Mouse (Mus musculus): Measurements from ENCODE around the gene Slc34a2. TPM values are rescaled to one million over a fixed set of nuclear protein-coding genes. Genes with fewer than 3 reads are reported as not detected.

Gene Slc34a2
- polyA plus RNA-seq, 1 experiment from 2014 or later = not detected

DNA sequence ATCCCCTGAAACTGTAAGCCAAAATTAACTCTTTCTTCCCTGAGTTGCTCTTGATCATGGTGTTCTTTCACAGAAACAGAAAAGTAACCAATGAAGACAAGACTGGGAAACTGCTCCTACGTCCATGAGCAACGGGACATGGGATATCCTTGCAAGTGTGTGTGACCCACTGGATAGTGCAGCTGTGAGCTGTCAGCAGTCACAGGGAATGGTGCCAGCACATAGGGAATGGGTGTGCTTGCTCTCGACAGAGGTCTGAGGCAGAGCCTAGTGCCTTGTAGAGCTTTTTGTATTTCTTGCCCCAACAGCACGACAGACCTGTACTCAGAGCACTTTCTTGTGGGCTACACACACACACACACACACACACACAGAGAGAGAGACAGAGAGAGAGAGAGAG, 68.2 kb downstream of the Slc34a2 start:
- Histone ChIP-seq H3K27me3 (ENCODE audit: low read depth, poor library complexity, severe bottlenecking) (no peaks in the 10 kb centered on the region), H3K9me3 (replicated peaks) (no peaks in the 10 kb centered on the region), H3K27ac (replicated peaks) (no peak overlapping the region), H3K36me3 (no peaks in the 10 kb centered on the region), H3K4me3 (no peak overlapping the region), H3K4me1 (peaks cover 8% of the 10 kb centered on the region)
- 85% methylated on average over 4 of the region's 4 CpGs for WGBS
- no peak for DNase-seq (ENCODE audit: low spot score)

DNA sequence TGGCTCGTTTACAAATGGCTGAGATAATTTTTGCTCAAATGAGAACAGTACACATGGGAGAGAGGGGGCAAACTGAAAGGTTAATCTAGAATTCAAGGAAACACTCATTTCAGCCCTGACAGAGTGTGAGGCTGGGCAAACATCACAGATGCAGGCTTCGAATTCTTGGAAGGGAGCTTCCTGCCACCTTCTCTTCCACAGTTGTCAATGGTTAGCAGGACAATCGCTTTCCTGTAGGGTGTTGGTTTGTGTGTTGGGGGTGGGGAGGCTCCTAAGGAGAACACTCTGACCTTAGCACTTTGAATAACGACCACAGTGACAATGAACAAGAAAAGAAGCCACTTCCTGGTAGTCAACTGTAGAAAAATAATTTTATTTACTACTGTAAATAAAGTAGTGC, 68.8 kb downstream of the Slc34a2 start:
- WGBS = 67% methylated on average over 4 of the region's 4 CpGs
- Histone ChIP-seq H3K27ac (replicated peaks) (no peak overlapping the region), H3K4me3 (no peak overlapping the region), H3K4me1 (peaks cover 8% of the 10 kb centered on the region), H3K36me3 (no peaks in the 10 kb centered on the region), H3K9me3 (replicated peaks) (no peaks in the 10 kb centered on the region), H3K27me3 (ENCODE audit: low read depth, poor library complexity, severe bottlenecking) (no peaks in the 10 kb centered on the region)
- no peak for DNase-seq (ENCODE audit: low spot score)

DNA sequence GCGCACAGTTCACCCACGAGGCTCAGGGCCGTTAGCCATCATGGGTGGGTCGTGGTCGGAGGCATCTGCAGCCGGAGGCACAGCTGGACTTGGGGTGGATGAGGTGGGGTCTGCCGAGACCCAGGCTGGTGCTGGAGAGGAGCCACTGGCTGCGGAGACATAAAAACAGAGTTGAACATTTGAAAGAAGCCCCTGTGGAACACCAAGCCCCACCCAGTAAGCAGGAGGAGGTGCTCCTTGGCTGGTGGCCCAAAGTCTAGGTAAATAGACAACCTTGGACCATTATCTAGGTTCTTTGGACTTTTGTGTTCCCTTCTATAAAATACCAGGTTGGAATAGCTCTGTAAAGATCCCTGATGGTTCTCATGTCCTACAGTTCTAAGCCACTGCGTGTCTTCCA, 70.1 kb downstream of the Slc34a2 start:
- DNase-seq (ENCODE audit: low spot score) = no peak
- H3K4me3 ChIP-seq = no peak overlapping the region

DNA sequence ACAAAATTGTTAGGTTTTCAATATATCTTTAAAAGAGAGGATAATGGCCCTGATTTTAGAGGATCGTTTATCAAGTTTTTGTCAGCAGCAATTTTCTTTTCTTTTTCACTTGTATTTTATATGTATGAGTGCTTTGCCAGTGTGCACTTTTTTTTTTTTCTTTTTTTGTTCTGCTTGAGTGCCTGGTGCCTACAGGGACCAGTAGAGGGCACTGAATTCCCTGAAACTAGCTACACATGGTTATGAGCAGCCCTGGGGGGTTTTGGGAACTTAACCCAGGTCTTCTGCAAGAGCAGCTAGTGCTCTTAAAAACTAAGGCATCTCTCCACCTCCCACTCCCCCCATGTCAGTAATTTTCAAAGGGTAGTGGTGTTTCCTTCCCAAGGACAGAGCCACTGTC, 70.8 kb downstream of the Slc34a2 start:
- Histone ChIP-seq H3K27ac (replicated peaks) (no peak overlapping the region), H3K4me3 (no peak overlapping the region), H3K4me1 (peaks cover 8% of the 10 kb centered on the region), H3K36me3 (no peaks in the 10 kb centered on the region), H3K27me3 (ENCODE audit: low read depth, poor library complexity, severe bottlenecking) (no peaks in the 10 kb centered on the region; the same call in 1 of the 2 replicates), H3K9me3 (replicated peaks) (peaks cover 8% of the 10 kb centered on the region)
- WGBS = 89% methylated on average over 1 of the region's 1 CpGs
- DNase-seq (ENCODE audit: low spot score) = no peak

More for the DNA sequence above, 70.1 kb downstream of the Slc34a2 start:
- H3K4me1 ChIP-seq = peaks cover 8% of the 10 kb centered on the region
- H3K27ac ChIP-seq (replicated peaks) = no peak overlapping the region
- no peaks in the 10 kb centered on the region for H3K27me3 ChIP-seq (ENCODE audit: low read depth, poor library complexity, severe bottlenecking)
- H3K36me3 ChIP-seq = no peaks in the 10 kb centered on the region
- 86% methylated on average over 9 of the region's 9 CpGs for WGBS
- peaks cover 5% of the 10 kb centered on the region for H3K9me3 ChIP-seq (replicated peaks)

DNA sequence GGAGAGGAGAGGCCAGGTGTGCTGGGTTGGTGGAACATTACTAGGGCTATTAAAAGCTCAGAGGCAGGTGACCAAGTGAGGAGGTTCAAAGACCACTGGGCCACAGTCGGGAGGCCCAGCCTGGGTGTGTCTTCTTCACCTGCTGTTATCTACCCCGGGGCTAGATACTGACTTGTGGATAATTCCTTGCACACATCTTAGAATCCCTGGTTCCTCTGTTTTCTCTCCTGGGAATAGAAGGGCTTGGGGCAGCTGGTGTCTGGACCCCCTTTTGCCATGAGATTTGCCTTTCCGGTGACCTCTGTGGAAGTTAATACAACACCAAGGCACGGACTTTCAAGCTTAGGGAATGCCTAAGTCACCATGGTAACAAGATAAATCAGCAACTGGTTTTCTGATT, 72.3 kb downstream of the Slc34a2 start:
- Histone ChIP-seq H3K27me3 (ENCODE audit: low read depth, poor library complexity, severe bottlenecking) (no peaks in the 10 kb centered on the region; the same call in 1 of the 2 replicates), H3K9me3 (replicated peaks) (peaks cover 8% of the 10 kb centered on the region), H3K4me3 (no peak overlapping the region), H3K36me3 (no peaks in the 10 kb centered on the region), H3K27ac (replicated peaks) (no peak overlapping the region), H3K4me1 (peaks cover 8% of the 10 kb centered on the region)
- WGBS = 64% methylated on average over 4 of the region's 4 CpGs
- no peak for DNase-seq (ENCODE audit: low spot score)

DNA sequence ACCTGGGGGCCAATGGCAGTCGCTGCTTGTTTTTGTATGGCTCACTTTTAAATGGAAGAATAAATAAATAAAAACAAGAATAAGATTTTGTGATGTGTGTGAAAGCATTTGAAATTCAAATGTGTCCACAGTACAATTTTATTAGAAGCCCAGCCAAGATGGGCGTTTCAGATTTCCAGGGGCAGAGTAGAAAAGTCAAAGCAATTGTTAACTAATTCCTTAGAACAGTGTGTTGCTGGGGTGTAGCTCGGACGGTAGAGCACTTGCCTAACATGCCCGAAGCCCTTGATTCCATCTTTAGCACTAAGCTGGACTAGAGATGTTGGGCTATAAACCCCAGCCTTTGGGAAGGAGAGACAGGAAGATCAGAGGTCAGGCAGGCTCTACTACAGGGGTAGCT, 73.2 kb downstream of the Slc34a2 start:
- Histone ChIP-seq H3K9me3 (replicated peaks) (peaks cover 8% of the 10 kb centered on the region), H3K4me1 (peaks cover 8% of the 10 kb centered on the region), H3K4me3 (no peak overlapping the region), H3K27me3 (ENCODE audit: low read depth, poor library complexity, severe bottlenecking) (peaks cover 2% of the 10 kb centered on the region; the same call in 1 of the 2 replicates), H3K36me3 (no peaks in the 10 kb centered on the region), H3K27ac (replicated peaks) (no peak overlapping the region)
- WGBS = 84% methylated on average over 5 of the region's 5 CpGs
- DNase-seq (ENCODE audit: low spot score) = no peak

DNA sequence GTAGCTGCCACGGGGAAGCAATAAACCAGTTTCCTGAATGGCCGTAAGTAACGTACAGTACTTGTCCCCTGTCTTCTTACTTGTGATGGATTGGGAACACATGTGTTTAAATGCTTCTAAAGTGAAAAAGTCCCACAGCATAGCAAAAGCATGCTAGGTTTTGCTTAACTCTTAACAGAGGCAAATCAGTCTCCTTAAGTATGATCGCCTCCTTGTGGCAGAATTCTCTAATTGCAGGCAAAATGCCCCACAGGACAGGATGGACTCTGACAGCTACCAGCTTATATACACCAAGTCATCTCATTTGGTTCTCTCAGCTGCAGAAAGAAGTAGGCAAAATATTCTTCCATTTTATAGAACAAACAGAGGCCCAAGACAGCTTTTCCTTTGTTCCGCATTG, 75.1 kb downstream of the Slc34a2 start:
- H3K36me3 ChIP-seq = no peaks in the 10 kb centered on the region
- peaks cover 8% of the 10 kb centered on the region for H3K4me1 ChIP-seq
- H3K27me3 ChIP-seq (ENCODE audit: low read depth, poor library complexity, severe bottlenecking) = peaks cover 6% of the 10 kb centered on the region; the same call in 1 of the 2 replicates
- 95% methylated on average over 5 of the region's 5 CpGs for WGBS
- H3K27ac ChIP-seq (replicated peaks) = no peak overlapping the region
- H3K4me3 ChIP-seq = no peak overlapping the region
- DNase-seq (ENCODE audit: low spot score) = no peak
- H3K9me3 ChIP-seq (replicated peaks) = peaks cover 8% of the 10 kb centered on the region

DNA sequence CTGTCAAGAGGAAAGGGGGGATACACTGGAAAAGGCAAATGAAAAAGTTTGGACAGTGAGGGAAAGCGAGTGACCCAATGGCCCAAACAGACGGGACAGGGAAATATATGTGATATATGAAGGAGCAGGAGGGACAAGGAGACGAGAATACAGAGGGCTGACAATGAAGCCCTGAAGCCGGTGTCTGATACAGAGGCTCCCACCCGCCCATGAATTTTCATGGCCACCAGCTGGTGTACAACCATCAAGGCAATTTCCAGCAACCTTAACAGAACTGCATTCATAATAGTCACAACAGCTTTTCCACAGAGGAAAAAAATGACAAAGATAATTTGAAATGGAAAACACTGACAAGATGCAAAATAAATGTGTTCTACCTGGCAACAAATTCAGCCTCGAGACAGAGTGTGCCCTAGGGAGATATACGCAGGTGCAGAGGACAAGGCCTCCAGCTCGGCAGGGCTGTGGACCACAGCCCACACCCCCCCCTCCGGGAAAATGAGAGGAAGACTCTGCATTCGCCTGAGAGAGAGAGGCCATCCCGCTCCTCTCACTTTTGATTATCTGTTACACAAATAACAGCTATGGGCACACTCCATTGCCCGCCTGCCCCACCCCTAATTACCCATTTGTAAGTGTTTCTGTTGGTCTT, 76.9 kb downstream of the Slc34a2 start:
- Histone ChIP-seq H3K27me3 (ENCODE audit: low read depth, poor library complexity, severe bottlenecking) (peaks cover 6% of the 10 kb centered on the region; the same call in 1 of the 2 replicates), H3K4me1 (peaks cover 8% of the 10 kb centered on the region), H3K9me3 (replicated peaks) (peaks cover 8% of the 10 kb centered on the region), H3K4me3 (no peak overlapping the region), H3K36me3 (no peaks in the 10 kb centered on the region), H3K27ac (replicated peaks) (no peak overlapping the region)
- WGBS = 80% methylated on average over 12 of the region's 12 CpGs
- no peak for DNase-seq (ENCODE audit: low spot score)

DNA sequence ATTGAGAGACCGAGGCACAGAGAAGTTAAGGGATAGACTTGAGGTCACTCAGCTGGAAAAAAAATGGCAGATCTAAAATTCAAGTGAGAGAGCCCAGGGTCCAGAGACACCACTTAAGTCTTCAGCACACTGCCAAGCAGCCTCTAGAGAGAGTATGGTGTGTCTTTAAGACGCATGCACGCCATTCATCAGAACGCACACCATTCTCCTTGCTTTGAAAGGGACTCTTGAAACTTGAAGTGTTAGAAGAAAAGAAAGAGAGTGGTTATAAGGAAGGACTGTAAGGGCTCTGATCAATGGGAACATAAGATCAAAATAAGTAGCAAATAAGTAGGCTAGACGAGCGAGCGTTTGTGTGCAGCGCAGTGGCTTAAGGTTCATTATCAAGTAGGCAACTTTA, 80.3 kb downstream of the Slc34a2 start:
- WGBS = 85% methylated on average over 8 of the region's 8 CpGs

DNA sequence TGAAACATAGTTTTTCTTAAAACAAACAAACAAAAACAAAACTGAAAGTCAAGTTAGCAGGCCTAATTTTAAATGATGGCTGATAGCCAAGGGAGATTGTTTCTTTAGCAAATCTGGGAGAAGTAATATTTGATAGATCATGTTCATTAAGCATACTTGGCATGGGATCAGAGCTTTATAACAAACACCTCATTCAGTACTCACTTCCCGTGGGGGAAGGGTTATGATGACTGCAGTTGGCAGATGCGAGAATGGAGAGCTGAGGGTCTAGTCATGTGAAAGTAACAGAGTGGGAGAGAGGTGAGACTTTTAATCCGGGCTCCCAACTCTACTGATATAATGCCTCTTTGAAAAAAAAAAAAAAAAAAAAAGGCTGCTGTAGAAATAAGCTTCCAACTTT, 81.8 kb downstream of the Slc34a2 start:
- H3K27me3 ChIP-seq (ENCODE audit: low read depth, poor library complexity, severe bottlenecking) = peaks cover 20% of the 10 kb centered on the region; the same call in 1 of the 2 replicates
- H3K9me3 ChIP-seq (replicated peaks) = no peaks in the 10 kb centered on the region
- no peak overlapping the region for H3K4me3 ChIP-seq
- H3K27ac ChIP-seq (replicated peaks) = no peak overlapping the region
- 83% methylated on average over 3 of the region's 3 CpGs for WGBS
- no peaks in the 10 kb centered on the region for H3K36me3 ChIP-seq
- peaks cover 12% of the 10 kb centered on the region for H3K4me1 ChIP-seq
- no peak for DNase-seq (ENCODE audit: low spot score)

More for the DNA sequence above, 80.3 kb downstream of the Slc34a2 start:
- Histone ChIP-seq H3K27ac (replicated peaks) (no peak overlapping the region), H3K9me3 (replicated peaks) (peaks cover 2% of the 10 kb centered on the region), H3K4me1 (0 out of 2 replicates have a peak, but pooled peaks cover under 1% of the 10 kb centered on the region), H3K27me3 (ENCODE audit: low read depth, poor library complexity, severe bottlenecking) (peaks cover 20% of the 10 kb centered on the region; the same call in 1 of the 2 replicates), H3K36me3 (no peaks in the 10 kb centered on the region), H3K4me3 (no peak overlapping the region)
- no peak for DNase-seq (ENCODE audit: low spot score)

Other genes with a start within 250 kb of the Slc34a2 start
- gene Anapc4, start 204.1 kb upstream of the Slc34a2 start, polyA plus RNA-seq (2016; fragmentation: Nextera tagmentation; extraction: Ambion mirVana) = 106 and 120 TPM in 2 replicates
- gene Sel1l3, start 175.8 kb downstream of the Slc34a2 start, polyA plus RNA-seq (2016; fragmentation: Nextera tagmentation; extraction: Ambion mirVana) = 0.96 and 1.1 TPM in 2 replicates
- gene Smim20, start 229.0 kb downstream of the Slc34a2 start, polyA plus RNA-seq (2016; fragmentation: Nextera tagmentation; extraction: Ambion mirVana) = 70.9 and 74.1 TPM in 2 replicates